Mouse (Mus musculus) activated CD4-positive, CD25-positive, alpha-beta regulatory T cell, adult 4 months (primary cell): Measurements from ENCODE around the gene Gm42669. TPM values are rescaled to one million over a fixed set of nuclear protein-coding genes. Genes with fewer than 3 reads are reported as not detected.

Experiments used
- ATAC-seq: one replicate; pipeline ENCODE4 v1.8.0; 2017
- polyA plus RNA-seq, 2 experiments: library from polyadenylated mRNA; unstranded; fragments of 100-300 nt; shearing (Covaris generic); gene quantifications; one replicate each; pipeline ENCODE4 v1.2.1; 2017

The Gm42669 gene
- polyA plus RNA-seq: under 1 TPM; 0.52 to 0.62 TPM

DNA sequence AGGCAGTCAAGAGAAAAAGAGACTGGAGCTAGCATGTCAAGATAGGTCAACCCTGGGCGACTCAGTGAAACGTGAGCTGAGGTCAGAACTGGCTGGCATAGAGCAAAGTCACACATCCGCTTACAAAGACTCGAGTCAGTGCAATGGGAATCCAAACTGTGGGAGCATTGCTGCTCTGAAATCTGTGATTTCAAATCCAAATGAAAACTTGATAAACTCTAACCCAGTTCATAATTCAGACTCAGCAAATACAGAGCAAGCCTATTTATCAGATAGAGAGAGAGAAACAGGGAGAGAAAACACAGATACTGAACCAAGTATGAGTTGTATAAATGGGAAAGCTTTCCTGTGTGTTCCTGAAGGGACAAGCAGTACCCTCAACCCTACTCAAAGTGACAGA, at the start of gene Gm42669:
Gene Gm42669, plus strand, starts transcription at position 301 of the 400 bp plus-strand sequence.
- ATAC-seq: no peak

DNA sequence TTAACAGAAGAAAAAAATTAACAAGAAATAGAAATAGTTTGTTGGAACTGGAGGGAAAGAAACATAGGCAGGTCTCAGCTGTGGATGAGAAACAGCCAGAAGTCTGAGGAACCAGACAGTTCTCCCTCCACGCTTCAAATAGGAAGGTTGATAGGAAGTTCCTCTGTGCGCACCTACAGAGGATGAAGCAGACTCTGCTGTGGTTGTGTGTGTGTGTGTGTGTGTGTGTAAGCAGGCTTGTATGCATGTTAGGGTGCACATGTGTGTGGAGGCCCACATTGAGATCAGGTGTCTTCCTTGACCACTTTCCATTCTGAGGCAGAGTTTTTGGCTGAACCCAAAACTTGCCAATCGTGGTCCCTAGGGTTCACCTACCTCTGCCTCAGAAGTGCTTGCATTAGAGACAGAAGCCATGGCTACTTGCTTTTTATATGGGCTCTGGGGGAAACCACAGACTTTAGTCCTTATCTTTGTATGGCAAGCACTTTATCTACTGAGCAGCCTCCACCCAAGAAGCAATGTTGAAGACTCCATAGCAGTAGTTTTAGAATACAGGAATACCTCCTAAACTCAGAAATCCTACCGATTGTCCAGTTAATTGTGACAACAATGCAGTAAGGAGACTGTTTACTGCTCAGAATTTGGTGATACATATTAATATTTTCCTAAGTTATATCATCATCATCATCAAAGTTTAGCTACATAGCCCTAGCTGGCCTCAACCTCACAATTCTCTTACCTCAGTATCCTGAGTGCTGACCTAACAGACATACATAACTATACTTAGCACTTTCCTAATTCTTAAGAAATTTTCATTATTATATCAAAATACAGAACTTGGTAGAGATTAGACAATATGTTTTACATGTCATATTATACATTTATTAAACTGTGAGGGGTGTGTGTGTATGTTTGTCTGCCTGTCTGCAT, 45.0 kb upstream of the Gm42669 start:
- no peak for ATAC-seq

DNA sequence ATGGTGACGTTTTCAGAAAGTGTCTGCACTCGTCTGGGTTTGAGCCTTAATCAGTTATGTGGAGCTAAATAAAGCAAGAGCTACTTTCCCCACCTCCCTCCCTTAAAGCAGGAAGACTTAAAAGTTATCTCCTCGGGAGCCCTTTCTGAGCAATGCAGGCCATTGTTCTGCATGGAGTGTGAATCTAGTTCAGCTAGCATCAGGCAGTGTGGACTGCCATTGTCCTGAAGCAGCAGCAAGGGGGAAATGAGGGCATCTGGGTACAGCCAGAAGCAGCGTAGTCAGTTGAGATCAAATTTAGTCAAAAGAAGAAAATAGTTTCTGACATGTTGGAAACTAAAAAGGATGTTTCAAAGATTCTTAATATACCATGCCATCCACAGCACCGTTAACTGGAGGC, 40.9 kb upstream of the Gm42669 start:
- ATAC-seq: no peak

DNA sequence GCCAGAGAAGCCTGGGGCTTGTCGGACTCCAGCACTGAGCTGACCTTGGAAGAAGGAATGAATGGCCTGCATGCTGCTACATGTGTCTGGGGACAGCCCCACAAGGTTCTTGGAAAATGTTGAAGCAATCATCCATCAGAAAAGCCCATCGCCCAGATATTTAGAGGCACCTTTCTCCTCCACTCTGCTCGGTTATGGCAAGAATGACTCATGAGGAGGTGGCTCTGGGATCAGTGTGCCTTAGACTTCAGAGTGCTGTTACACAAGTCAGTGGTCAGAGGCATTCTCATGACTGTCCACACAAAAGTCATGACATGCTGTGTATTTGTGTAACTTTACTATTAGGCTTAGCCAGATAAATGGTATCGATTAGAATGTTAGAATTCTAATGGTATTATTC, 40.3 kb upstream of the Gm42669 start:
- no peak for ATAC-seq

DNA sequence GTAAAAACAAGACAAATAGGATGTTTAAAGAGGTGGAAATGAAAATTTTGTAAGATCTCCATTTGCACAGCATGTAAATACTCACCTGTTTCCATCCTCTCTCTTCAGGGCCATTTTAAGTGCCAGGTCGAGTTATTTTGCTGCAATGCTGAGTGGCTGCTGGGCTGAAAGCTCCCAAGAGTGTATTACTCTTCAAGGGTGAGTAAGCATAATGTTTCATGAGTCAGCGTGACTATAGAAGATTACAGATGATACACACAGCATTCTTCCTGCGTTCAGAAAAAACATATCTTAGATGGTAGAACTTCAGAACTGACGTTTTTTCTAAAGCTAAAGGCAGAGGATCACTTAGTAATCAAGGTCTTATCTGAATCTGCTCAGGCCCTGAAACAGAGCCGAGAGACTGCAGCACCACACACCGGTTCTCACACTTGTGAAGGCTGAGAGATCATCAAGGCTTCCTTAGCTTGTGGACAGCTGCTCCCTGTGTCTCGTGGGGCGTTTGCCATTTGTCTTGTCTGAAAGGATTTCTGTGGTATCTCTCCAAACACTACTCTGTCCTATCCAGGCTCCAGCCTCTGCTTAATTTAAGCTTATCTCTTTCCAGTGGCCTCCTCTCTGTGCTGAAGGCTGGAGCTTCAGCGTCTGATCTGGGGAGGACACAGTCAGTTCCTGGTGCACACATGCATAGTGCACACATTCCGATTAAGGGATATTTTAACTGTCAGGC, 36.7 kb upstream of the Gm42669 start:
- ATAC-seq: no peak

DNA sequence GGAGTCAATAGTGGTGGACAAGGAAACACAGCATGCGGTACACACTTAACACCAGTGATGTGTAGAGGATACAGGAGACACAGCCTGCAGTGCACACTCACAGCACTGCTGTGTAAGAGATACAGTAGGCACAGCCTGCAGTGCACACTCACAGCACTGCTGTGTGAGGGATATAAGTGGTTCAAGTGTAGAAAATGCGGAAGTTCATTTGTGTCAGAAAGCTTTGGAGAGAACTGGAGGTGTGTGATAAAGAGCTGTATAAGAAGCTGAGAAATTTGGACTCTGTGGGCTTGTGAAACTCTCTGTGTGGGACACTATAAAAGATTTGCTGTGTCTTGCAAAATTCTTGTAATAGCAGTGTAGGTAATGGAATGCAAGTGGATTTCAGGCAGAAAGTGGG, 27.2 kb upstream of the Gm42669 start:
- no peak for ATAC-seq

DNA sequence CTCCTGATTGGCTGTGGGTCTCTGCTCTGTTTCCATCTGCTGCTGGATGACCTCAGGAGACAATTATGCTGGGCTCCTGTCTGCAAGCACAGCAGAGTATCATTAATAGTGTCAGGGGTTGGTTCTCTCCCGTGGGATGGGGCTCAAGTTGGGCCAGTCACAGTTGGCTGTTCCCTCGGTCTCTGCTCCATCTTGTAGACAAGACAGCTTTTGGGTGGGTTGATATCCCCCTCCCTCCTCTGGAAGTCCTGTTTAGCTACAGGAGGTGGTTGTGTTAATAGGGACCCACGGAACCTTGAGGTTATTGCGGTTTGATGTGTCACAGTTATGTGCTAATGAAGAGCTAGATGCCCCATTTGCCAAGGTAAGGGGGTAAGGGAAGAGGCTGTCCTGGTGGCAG, 18.4 kb upstream of the Gm42669 start:
- ATAC-seq: no peak

DNA sequence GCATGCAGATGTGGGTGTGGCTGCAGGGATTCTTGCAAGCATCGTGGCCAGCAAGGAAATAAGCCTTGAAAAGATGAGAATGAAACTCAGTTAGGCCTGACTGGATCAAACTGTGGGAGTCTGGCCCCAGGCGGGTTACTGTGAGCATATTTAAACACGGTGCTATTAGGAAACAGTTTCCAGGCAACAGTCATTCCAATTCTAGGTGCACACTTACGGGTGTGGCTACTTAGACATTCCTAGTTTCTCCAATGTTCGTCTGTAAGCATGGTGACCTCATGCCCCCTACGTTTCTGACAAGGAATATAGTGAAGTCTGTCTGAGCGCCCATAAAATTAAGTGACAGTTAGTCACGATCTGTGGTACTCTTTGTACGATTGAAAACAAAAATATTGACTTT, 16.4 kb upstream of the Gm42669 start:
- ATAC-seq: no peak

DNA sequence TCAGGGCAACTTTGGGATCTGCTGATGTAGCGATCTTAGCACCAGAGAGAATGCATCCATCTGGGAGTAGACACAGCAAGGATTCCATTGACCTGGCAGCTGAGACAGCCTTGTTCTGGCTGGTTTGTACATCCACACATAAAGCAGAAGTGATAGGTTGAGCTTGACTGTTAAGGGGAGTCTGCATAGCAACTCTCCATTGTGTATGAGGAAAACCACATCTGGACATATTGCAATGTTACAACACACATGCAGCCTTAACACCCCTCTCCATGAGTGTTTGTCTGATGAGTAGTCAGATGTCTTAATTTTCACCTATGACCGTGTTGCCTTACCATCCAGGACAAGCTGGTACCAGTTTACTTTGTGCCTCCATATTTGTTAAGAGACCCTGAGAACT, 14.9 kb upstream of the Gm42669 start:
- no peak for ATAC-seq

DNA sequence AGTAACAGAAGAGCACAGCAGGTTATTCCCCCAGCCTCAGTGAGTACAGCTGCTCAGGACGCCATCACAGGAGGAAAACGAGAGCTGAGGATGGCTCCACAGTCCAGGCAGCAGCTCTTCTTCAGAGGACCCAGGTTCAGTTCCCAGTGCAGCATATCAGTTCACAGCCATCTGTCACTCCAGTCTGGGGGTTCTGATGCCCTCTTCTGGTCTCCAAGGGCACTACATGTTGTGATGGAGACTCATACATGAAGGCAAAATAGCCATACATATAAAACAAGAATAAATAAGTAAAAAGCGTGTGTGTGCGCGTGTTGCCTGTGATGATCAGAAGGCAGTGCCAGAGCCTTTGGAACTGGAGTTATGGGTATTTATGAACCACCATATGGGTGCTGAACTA, 12.7 kb upstream of the Gm42669 start:
- ATAC-seq: no peak

DNA sequence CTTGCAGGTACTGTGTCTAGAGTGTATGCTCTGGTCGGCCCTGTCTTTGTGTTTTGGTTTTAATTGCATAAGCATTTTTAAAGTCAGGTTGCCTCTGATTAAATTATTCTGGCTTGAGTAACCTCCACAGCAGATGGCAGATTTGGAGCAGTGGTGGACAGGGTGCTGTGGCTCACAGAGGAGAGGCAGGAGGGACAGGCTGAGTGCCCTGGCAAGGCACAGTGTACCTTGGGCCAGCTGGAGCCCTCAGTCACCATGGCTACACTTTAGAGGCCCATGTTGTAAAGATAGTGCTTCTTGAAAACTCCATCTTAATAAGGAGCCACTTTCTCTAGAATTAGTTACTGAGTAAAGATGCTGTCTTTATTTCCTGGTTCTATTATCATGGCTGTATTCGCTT, 11.4 kb upstream of the Gm42669 start:
- ATAC-seq: no peak

DNA sequence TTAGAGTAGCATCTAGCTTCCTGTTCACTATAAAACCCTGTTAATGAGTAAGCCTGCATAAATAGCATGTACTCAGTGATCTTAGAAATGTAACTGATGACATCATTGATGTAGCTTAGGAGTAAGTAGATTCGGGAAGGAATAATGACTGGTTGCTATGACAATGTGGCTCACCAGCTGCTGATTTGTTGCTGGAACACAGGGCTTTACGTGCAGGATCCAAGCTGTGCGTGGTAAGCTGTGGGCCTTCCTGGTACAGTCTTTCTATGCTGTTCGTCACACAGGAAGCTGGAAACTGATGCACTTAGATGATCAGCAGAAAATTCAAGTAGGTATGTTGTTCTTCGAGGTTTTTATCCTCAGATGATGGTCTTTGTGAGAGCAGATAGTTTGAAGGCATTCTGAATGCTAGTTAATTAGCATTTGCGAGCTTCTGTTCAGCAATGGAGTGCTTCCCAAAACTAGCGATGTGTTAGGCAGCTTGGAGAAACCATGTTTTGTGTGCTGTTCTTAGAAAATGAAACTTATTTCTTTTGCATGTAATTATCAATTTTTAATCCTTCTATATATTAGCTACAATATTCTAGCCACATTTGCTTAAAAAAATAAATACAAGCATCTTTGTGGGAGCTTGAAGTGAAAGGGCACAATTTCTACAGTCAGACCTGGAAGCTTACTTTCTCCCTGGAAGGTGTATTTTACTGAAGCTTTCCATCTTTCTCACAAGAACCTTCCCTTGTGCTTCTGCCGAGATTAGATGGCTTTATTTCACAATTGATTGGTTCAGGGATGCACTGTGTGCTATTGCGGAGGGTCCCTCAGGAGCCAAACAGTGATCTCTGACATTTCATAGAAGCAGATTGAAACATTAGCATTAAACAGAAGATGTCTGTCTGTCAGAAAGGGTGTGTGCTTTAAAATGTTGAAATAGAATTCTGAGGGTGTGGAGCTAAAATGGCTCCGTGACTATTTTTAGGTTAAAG, 9.6 kb upstream of the Gm42669 start:
- peak; percentile 90 for ATAC-seq

DNA sequence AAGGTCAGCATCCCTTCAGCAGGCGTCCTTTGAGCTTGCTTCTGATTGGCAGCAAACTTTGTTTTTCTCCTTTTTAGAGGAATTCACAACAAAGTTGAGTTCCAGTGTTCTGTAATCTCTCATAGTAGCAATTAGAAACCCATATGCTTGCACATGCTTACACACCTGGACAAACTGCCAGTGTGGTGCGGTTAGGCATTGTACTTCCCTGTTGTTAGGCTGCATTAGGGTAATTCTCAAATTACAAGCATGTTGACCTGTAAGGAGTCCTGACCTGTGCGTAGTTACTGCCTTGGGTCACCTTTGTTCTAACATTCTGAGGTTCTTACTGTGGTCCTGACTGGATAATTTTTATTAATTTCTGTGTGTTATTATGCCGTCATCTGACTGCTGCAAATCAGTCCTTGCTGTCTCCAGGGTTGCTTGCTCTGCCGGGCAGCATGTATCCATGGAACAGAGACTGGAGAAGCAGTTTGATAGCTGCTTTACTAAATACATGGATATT, 8.6 kb upstream of the Gm42669 start:
- ATAC-seq: no peak

DNA sequence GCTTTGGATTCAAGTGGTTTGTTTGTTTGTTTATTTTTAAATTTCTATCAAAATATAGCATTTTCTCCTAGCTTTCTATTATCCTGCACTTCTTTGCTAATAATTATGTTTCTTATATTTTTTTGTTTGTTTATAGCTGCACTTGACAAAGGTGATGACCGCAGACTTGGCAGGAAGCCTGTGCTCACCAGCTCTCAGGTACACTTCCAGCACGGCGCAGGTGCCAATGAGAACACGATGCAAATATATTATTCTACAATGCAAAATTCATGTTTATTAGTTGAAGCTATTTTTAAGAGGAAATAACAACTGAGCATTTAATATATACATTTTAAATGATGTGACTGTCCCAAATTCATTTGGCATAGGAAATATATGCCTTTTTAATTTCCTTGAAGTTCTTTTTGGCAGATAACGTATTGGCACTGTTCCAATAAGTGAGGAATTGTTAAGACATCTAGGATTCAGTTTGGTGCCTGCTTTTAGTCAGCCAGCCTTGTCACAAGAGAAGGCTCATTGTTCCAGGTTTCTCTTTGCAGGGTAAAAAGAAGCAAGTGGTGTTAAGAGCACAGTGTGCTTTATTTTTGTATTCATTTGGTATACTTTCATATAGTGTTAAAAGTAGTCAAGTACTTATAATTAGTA, 7.4 kb upstream of the Gm42669 start:
- no peak for ATAC-seq

DNA sequence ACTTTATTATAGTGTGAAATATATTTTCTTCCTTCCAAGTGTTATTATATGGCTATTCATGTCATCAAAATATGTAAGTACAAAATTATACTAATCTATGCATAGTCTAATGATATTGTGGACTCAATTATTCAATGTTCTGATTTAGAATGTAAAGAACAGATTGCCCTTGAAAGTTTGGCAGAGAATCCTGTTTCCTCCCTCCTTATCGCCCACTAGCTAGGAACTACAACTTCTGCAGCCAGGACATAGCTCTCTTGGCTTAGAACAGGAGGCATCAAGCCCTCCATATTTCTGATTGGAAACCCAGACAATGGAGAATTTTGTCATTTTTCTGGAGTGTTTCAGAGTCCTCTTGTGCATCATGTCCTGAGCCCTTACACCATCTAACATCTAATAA, 6.7 kb upstream of the Gm42669 start:
- no peak for ATAC-seq

DNA sequence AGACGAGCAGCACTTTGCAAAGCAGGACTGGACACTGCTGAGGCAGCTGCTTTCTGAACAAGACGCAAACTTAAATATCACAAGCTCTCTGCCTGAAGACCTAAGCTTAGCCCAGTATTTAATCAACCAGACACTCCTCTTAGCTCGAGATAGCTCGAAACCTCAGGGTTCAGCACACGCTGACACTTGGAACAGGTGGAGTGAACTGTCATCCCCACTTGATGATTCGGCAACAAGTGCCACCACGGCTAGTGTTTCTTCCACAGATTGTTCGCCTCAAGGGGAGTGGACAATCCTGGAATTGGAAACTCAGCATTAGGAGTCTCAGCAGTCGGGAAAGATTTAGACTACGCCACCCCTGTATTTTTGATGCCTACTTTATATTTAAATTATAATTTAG, 3.1 kb downstream of the Gm42669 start:
- no peak for ATAC-seq

DNA sequence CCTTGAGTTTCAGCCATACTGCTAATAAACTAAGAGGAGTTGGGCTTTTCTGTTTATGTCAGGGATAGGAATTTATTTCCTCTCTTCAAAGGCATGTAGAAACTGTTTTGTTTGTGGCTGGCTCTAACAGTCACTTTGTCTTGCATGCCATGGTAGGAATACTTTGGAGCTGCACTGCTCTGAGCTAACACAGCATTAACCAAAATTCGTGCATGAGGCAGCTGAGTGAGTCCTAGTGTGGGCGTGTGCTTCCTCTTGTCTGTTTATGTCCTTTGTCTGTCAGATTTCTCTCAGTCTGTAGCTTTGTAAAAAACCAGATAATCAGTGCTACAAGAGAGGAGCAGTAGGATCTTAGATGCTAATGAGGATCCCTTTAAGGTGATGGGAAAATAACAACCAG, 3.9 kb downstream of the Gm42669 start:
- ATAC-seq: no peak

DNA sequence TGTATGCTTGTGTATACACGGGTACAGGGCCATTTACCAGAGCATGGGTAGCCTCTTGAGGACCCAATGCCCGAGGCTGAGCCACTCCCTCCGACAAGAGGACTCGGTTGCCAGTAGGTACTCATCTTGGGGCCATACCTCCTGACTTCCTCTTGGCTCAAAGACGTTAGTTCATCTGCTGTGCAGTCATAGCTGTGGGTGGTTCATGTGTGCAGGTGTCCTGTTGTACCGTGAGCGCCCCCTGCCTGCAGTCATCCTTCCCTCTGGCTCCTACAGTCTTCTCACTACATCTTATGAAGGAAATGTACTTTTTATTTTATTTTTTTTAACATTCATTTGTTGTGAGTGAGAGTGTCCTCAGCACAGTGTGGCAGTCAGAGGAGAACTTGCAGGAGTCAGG, 6.2 kb downstream of the Gm42669 start:
- ATAC-seq: peak; percentile 91

DNA sequence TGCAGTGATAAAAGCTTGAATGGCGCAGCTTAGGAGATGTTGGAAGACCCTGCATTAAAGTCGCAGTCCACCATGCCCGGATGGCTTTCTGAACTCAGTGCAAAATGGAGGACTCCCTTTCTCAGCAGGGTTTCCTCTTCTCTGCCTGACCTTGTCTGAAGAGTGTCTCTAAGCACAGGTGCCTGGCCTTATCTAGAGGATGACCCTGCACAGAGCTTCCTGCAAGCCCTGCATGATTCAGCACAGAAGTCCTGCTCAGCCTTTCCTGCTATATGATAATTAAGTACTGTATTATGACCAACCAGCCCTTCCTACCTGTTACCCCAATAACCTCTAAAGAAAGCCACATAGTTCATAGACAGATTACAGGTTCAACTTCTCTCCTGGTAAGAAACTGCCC, 8.0 kb downstream of the Gm42669 start:
- no peak for ATAC-seq

DNA sequence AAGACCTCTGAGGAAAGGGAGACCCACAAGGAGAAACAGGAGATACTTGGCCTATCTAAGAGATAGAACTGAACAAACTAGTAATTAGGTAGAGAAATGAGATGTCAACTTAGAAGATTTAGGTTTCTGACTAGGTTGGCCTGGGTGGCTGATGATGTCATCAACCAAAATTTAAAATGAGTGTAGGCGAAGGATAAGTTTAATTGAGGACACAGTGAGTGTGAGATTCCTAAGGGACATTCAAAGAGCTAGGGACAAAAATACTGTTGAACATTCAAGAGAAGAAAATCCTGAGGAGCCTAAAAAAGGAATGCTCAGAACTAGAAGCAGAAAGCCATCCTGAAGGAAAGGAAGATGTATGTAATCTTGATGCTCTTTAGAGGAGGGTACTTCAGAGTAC, 8.7 kb downstream of the Gm42669 start:
- no peak for ATAC-seq

DNA sequence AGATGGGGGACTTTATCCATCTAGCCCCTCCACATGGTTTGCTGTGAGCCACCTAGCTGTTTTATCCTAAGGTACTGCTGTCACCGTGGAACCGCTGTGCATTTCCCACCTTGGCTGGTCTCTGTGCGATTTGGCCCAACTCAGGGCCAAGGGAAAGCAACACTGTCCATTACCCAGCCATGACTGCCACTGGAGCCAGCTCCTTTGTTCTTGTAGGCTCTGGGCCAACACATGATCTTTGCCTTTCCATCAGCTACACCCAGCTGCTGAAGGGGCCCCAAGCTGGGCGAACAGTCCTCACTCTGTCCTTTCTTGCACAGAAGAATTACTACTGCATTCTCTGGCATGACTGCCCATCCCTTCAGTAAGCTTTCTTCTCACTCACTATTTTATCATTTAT, 11.2 kb downstream of the Gm42669 start:
- no peak for ATAC-seq

DNA sequence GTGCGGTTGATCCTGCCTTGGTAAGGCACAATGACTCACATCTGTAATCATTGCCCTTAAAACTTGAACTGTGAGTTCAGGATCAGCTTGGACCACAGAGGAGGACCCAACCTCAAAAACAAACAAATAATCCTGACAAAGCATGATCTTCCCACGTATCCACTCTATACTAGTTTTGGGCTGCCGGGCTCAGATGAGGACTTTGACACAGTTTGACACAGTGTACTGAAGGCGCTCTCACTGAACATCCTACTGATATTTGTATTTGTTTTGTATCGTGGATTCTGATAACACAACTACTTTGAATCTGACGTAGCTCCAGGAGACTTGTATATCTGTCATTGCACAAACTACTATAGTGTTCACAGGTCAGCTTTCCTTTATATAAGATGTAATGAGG, 14.0 kb downstream of the Gm42669 start:
- ATAC-seq: no peak
